ENCODE assay signal across 14 mouse cellular contexts in the genomic region with DNA sequence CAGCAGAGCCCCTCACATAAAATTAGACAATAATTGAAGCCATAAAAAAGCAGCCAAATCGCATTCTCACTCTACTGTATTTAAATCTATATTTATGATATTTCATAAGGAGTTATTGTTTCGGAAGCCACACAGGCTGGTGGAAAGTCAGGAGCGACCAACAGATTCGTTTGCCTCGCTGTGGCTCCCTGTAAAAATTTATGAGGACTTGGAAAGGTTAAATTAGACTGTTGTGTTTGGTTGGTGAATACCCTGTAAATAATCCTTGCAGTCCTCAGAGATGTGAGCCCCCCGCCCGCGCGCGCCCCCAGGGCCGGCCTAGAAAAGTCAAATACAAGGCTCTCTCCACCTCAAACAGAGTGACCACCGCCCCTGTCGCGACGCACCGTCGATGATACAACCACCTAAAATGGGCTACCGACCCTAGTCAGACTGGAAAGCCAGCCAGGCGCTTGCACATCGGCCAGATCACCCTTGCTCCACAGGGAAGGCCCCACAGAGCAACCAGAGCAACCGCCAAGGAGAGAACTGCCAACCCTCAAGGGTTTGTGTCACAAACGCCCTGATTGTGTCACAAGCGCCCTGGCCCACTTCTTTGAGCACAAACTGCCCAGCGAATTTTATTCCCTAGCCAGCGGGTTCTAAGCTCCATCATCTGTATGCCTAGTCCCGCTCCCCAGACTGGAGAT. TPM values are rescaled to one million over a fixed set of nuclear protein-coding genes. Genes with fewer than 3 reads are reported as not detected.
DNase-seq lines count a peak whose midpoint lies in the region; ATAC-seq and TF ChIP-seq lines count a peak whose summit lies in the region.
"Had no signal": no experiment of that assay in that cellular context is flagged by ENCODE, and none has a peak within 500 bp of the region (broad histone marks: within the 10 kb centered on the region; RNA-seq: fewer than 3 reads in every experiment).

No protein-coding gene starts in this region.

- no peak overlapping the region for H3K27ac ChIP-seq in liver, embryonic 16.5 days (ENCODE audit: low read length)
- H3K27ac ChIP-seq in brown adipose tissue, adult 24 weeks (replicated peaks; ENCODE audit: low read depth, low read length): no peak overlapping the region
- H3K27ac ChIP-seq in kidney, adult 2 months (ENCODE audit: insufficient read depth, low read depth, low read length): peak overlapping the region; percentile 95
- peak overlapping the region; percentile 95 for H3K27ac ChIP-seq in limb, embryonic 15.5 days
- no peak overlapping the region for H3K27ac ChIP-seq in hindbrain, embryonic 10.5 days
- H3K27ac ChIP-seq: embryonic facial prominence, embryonic 12.5 days; heart, embryonic 15.5 days; macrophage had no signal

- H3K27me3 ChIP-seq in liver, embryonic 16.5 days (ENCODE audit: control insufficient read depth, insufficient read depth, low read depth, low read length): peaks cover 96% of the 10 kb centered on the region
- no peaks in the 10 kb centered on the region for H3K27me3 ChIP-seq in kidney, adult 2 months (replicated peaks; ENCODE audit: control insufficient read depth, insufficient read depth, low read length)
- no peaks in the 10 kb centered on the region for H3K27me3 ChIP-seq in limb, embryonic 15.5 days
- peaks cover 100% of the 10 kb centered on the region for H3K27me3 ChIP-seq in hindbrain, embryonic 10.5 days (ENCODE audit: insufficient read depth, poor library complexity, severe bottlenecking)

- TF ChIP-seq POLR2A in kidney, adult 2 months (IDR thresholded peaks at IDR 0.05; ENCODE audit: low read depth, low read length): no peak

- H3K9ac ChIP-seq in liver, embryonic 16.5 days (ENCODE audit: low read depth, low read length): no peak overlapping the region
- H3K9ac ChIP-seq in limb, embryonic 15.5 days: peak overlapping the region; percentile 83
- H3K9ac ChIP-seq: embryonic facial prominence, embryonic 12.5 days; heart, embryonic 15.5 days had no signal

- no peak for TF ChIP-seq CTCF in kidney, adult 2 months (conservative IDR thresholded peaks at IDR 0.05; ENCODE audit: insufficient read depth, insufficient read length, low read depth, low read length)

- H3K9me3 ChIP-seq in liver, embryonic 16.5 days (replicated peaks; ENCODE audit: control insufficient read depth, low read length): no peaks in the 10 kb centered on the region
- no peaks in the 10 kb centered on the region for H3K9me3 ChIP-seq in limb, embryonic 15.5 days
- H3K9me3 ChIP-seq in hindbrain, embryonic 10.5 days: no peaks in the 10 kb centered on the region
- H3K9me3 ChIP-seq: embryonic facial prominence, embryonic 12.5 days; heart, embryonic 15.5 days had no signal

- 0 out of 2 replicates have a peak overlapping the region, but pooled peaks have one; percentile 3 for H3K4me2 ChIP-seq in liver, embryonic 16.5 days (ENCODE audit: low read depth, low read length)
- peak overlapping the region; percentile 86 for H3K4me2 ChIP-seq in limb, embryonic 15.5 days
- H3K4me2 ChIP-seq: embryonic facial prominence, embryonic 12.5 days had no signal

- no peaks in the 10 kb centered on the region for H3K4me1 ChIP-seq in liver, embryonic 16.5 days (ENCODE audit: control insufficient read depth, low read depth, low read length)
- no peaks in the 10 kb centered on the region for H3K4me1 ChIP-seq in brown adipose tissue, adult 24 weeks (ENCODE audit: control insufficient read depth, insufficient read depth, insufficient read length, low read length)
- no peaks in the 10 kb centered on the region for H3K4me1 ChIP-seq in kidney, adult 2 months (ENCODE audit: control insufficient read depth, insufficient read depth, low read length)
- H3K4me1 ChIP-seq in limb, embryonic 15.5 days: peaks cover 18% of the 10 kb centered on the region
- peaks cover 8% of the 10 kb centered on the region; the same call in 1 of the 2 replicates for H3K4me1 ChIP-seq in hindbrain, embryonic 10.5 days (replicated peaks)
- H3K4me1 ChIP-seq: embryonic facial prominence, embryonic 12.5 days had no signal

- H3K4me3 ChIP-seq in liver, embryonic 16.5 days (ENCODE audit: low read depth, low read length): no peak overlapping the region
- H3K4me3 ChIP-seq in brown adipose tissue, adult 24 weeks (ENCODE audit: insufficient read depth, low read depth, low read length): peak overlapping the region; percentile 49
- peak overlapping the region; percentile 83 for H3K4me3 ChIP-seq in kidney, adult 2 months (ENCODE audit: insufficient read depth, low read depth, low read length)
- H3K4me3 ChIP-seq in limb, embryonic 15.5 days: peak overlapping the region; percentile 68
- no peak overlapping the region for H3K4me3 ChIP-seq in hindbrain, embryonic 10.5 days
- H3K4me3 ChIP-seq: embryonic facial prominence, embryonic 12.5 days had no signal

- WGBS in liver, embryonic 16.5 days (ENCODE audit: insufficient replicate concordance): 7% methylated on average over 26 of the region's 26 CpGs
- WGBS in kidney, adult 2 months: 11% methylated on average over 26 of the region's 26 CpGs
- 4% methylated on average over 26 of the region's 26 CpGs for WGBS in limb, embryonic 15.5 days
- 4% methylated on average over 26 of the region's 26 CpGs for WGBS in hindbrain, embryonic 10.5 days

- H3K36me3 ChIP-seq in liver, embryonic 16.5 days (ENCODE audit: control insufficient read depth, insufficient read depth): no peaks in the 10 kb centered on the region
- H3K36me3 ChIP-seq in kidney, adult 2 months (ENCODE audit: control insufficient read depth, insufficient read depth, low read length): no peaks in the 10 kb centered on the region; the same call in 1 of the 2 replicates
- H3K36me3 ChIP-seq in limb, embryonic 15.5 days: no peaks in the 10 kb centered on the region
- H3K36me3 ChIP-seq in hindbrain, embryonic 10.5 days: no peaks in the 10 kb centered on the region
- H3K36me3 ChIP-seq: embryonic facial prominence, embryonic 12.5 days; heart, embryonic 15.5 days had no signal

- ATAC-seq in liver, embryonic 16.5 days (ENCODE audit: low read depth): no peak
- ATAC-seq in limb, embryonic 15.5 days (ENCODE audit: insufficient number of reproducible peaks, low FRiP score, low TSS enrichment, low read depth): no peak
- no peak for ATAC-seq in megakaryocyte progenitor cell, adult 5-6 weeks (replicated peaks; ENCODE audit: poor library complexity)

- DNase-seq in liver: no peak
- DNase-seq in kidney, adult 2 months: peak; percentile 69
- no peak for DNase-seq in hindbrain, embryonic 10.5 days (ENCODE audit: low spot score)
- DNase-seq in Muller cell, postnatal 12 days (ENCODE audit: inconsistent ontology term): no peak
- DNase-seq: cerebellum, adult 11 months had no signal

RNA-seq across cellular contexts. Expression of a gene that starts 4.2 kb away (rescaled TPM):
- polyA plus RNA-seq in liver, embryonic 16.5 days (2015; fragmentation: Nextera tagmentation; extraction: Ambion mirVana): 0.13 and 0.36 TPM in 2 replicates
- polyA plus RNA-seq in brown adipose tissue, adult 24 weeks (2012; ENCODE audit: insufficient read depth, insufficient read length, missing spikeins): 1.7 TPM in 1 of 2 replicates, not detected in the other
- polyA plus RNA-seq in kidney, adult 2 months (2012; rRNA removed): 36.0 and 63.1 TPM in 2 replicates
- 30.8 and 34.0 TPM in 2 replicates for polyA plus RNA-seq in limb, embryonic 15.5 days (2015; fragmentation: Nextera tagmentation; extraction: Ambion mirVana)
- not detected in 2 replicates for polyA plus RNA-seq in hindbrain, embryonic 10.5 days (2016; fragmentation: Nextera tagmentation; extraction: Ambion mirVana)
- total RNA-seq in megakaryocyte progenitor cell, adult 5-6 weeks (2015): 8.1 and 10.7 TPM in 2 replicates
- total RNA-seq in megakaryocyte progenitor cell, adult 5-6 weeks (2017): 23.4 and 24.9 TPM in 2 replicates
- total RNA-seq: left cerebral cortex, postnatal 25 days had no signal
- polyA plus RNA-seq: embryonic facial prominence, embryonic 12.5 days; small intestine, adult 2 months had no signal

RNA-seq across cellular contexts. Expression of a gene that starts 5.1 kb away (rescaled TPM):
- polyA plus RNA-seq in liver, embryonic 16.5 days (2015; fragmentation: Nextera tagmentation; extraction: Ambion mirVana): 0.26 and 0.34 TPM in 2 replicates
- 11.4 and 11.5 TPM in 2 replicates for polyA plus RNA-seq in brown adipose tissue, adult 24 weeks (2012; ENCODE audit: insufficient read depth, insufficient read length, missing spikeins)
- polyA plus RNA-seq in kidney, adult 2 months (2012; rRNA removed): 44.1 and 45.9 TPM in 2 replicates
- polyA plus RNA-seq in limb, embryonic 15.5 days (2015; fragmentation: Nextera tagmentation; extraction: Ambion mirVana): 12.0 and 12.9 TPM in 2 replicates
- polyA plus RNA-seq in hindbrain, embryonic 10.5 days (2016; fragmentation: Nextera tagmentation; extraction: Ambion mirVana): not detected in 2 replicates
- total RNA-seq in megakaryocyte progenitor cell, adult 5-6 weeks (2015): 11.4 and 15.7 TPM in 2 replicates
- 5.5 and 8.2 TPM in 2 replicates for total RNA-seq in megakaryocyte progenitor cell, adult 5-6 weeks (2017)
- total RNA-seq: left cerebral cortex, postnatal 25 days had no signal

RNA-seq across cellular contexts. Expression of a gene that starts 13.6 kb away (rescaled TPM):
- not detected in 2 replicates for polyA plus RNA-seq in liver, embryonic 16.5 days (2015; fragmentation: Nextera tagmentation; extraction: Ambion mirVana)
- not detected in 2 replicates for polyA plus RNA-seq in brown adipose tissue, adult 24 weeks (2012; ENCODE audit: insufficient read depth, insufficient read length, missing spikeins)
- polyA plus RNA-seq in kidney, adult 2 months (2012; rRNA removed): 0.78 and 2.9 TPM in 2 replicates
- 0.70 TPM in 1 of 2 replicates, not detected in the other for polyA plus RNA-seq in limb, embryonic 15.5 days (2015; fragmentation: Nextera tagmentation; extraction: Ambion mirVana)
- polyA plus RNA-seq in hindbrain, embryonic 10.5 days (2016; fragmentation: Nextera tagmentation; extraction: Ambion mirVana): not detected in 2 replicates
- total RNA-seq in megakaryocyte progenitor cell, adult 5-6 weeks (2015): not detected in 2 replicates
- total RNA-seq in megakaryocyte progenitor cell, adult 5-6 weeks (2017): 0.84 TPM in 1 of 2 replicates, not detected in the other
- total RNA-seq: left cerebral cortex, postnatal 25 days had no signal
- polyA plus RNA-seq: embryonic facial prominence, embryonic 12.5 days; heart, embryonic 15.5 days; macrophage had no signal

RNA-seq across cellular contexts. Expression of a gene that starts 13.6 kb away (rescaled TPM):
- 0.14 and 0.27 TPM in 2 replicates for polyA plus RNA-seq in liver, embryonic 16.5 days (2015; fragmentation: Nextera tagmentation; extraction: Ambion mirVana)
- polyA plus RNA-seq in brown adipose tissue, adult 24 weeks (2012; ENCODE audit: insufficient read depth, insufficient read length, missing spikeins): 4.7 and 5.4 TPM in 2 replicates
- polyA plus RNA-seq in kidney, adult 2 months (2012; rRNA removed): 7.4 and 7.6 TPM in 2 replicates
- polyA plus RNA-seq in limb, embryonic 15.5 days (2015; fragmentation: Nextera tagmentation; extraction: Ambion mirVana): 2.2 and 2.5 TPM in 2 replicates
- 3.6 and 9.7 TPM in 2 replicates for polyA plus RNA-seq in hindbrain, embryonic 10.5 days (2016; fragmentation: Nextera tagmentation; extraction: Ambion mirVana)
- total RNA-seq in megakaryocyte progenitor cell, adult 5-6 weeks (2015): 0.59 and 2.1 TPM in 2 replicates
- 0.37 and 0.42 TPM in 2 replicates for total RNA-seq in megakaryocyte progenitor cell, adult 5-6 weeks (2017)
- total RNA-seq: left cerebral cortex, postnatal 25 days had no signal

RNA-seq across cellular contexts. Expression of a gene that starts 13.9 kb away (rescaled TPM):
- polyA plus RNA-seq in liver, embryonic 16.5 days (2015; fragmentation: Nextera tagmentation; extraction: Ambion mirVana): 0.05 and 0.09 TPM in 2 replicates
- polyA plus RNA-seq in brown adipose tissue, adult 24 weeks (2012; ENCODE audit: insufficient read depth, insufficient read length, missing spikeins): not detected in 2 replicates
- polyA plus RNA-seq in kidney, adult 2 months (2012; rRNA removed): 34.0 and 34.4 TPM in 2 replicates
- 86.8 and 108 TPM in 2 replicates for polyA plus RNA-seq in limb, embryonic 15.5 days (2015; fragmentation: Nextera tagmentation; extraction: Ambion mirVana)
- polyA plus RNA-seq in hindbrain, embryonic 10.5 days (2016; fragmentation: Nextera tagmentation; extraction: Ambion mirVana): not detected in 2 replicates
- total RNA-seq in megakaryocyte progenitor cell, adult 5-6 weeks (2015): 0.12 and 0.24 TPM in 2 replicates
- total RNA-seq in megakaryocyte progenitor cell, adult 5-6 weeks (2017): 0.30 TPM in 1 of 2 replicates, not detected in the other
- total RNA-seq: left cerebral cortex, postnatal 25 days had no signal
- polyA plus RNA-seq: macrophage; small intestine, adult 2 months had no signal

Comparison
In these comparisons a context has a peak if more than half of its experiments do, and no peak if none do; other contexts are left out.
1. H3K27ac ChIP-seq: peak in kidney, adult 2 months (single experiment) and limb, embryonic 15.5 days (single experiment); none in liver, embryonic 16.5 days (single experiment), brown adipose tissue, adult 24 weeks (single experiment) and hindbrain, embryonic 10.5 days (single experiment).
2. H3K4me3 ChIP-seq: peak in brown adipose tissue, adult 24 weeks (single experiment), kidney, adult 2 months (single experiment) and limb, embryonic 15.5 days (single experiment); none in liver, embryonic 16.5 days (single experiment) and hindbrain, embryonic 10.5 days (single experiment).
3. RNA of a gene that starts 4.2 kb away (polyA plus RNA-seq): 36.0 to 63.1 TPM in kidney, adult 2 months and 30.8 to 34.0 TPM in limb, embryonic 15.5 days; 1.7 TPM in brown adipose tissue, adult 24 weeks, 0.13 to 0.36 TPM in liver, embryonic 16.5 days and not detected in hindbrain, embryonic 10.5 days; every median in the first group is over 10 times any median in the second.